Mouse (Mus musculus) stomach, embryonic 16.5 days (tissue): ENCODE results near the gene Ncl. TPM values are rescaled to one million over a fixed set of nuclear protein-coding genes. Genes with fewer than 3 reads are reported as not detected.
A peak's percentile ranks its signal among the peaks of the same experiment; 100 is the strongest.
"Not testable (repeated sequence)": the region's sequence is repeated elsewhere in the genome, so short reads cannot be mapped to it uniquely, and the experiment has no call there.

Source experiments
- ATAC-seq: fragments of 200-750 bp; cut with Nextera tagmentation; 2 replicates; pipeline ENCODE4 v1.8.0; 2017; ENCODE audit warnings: moderate number of reproducible peaks, moderate TSS enrichment; ENCODE audit not compliant: insufficient read depth, low FRiP score
- H3K27ac ChIP-seq: fragments of 300-500 bp; sonication (generic); 2 replicates; pipeline ENCODE4 v1.5.1; 2014; ENCODE audit warnings: low read length
- H3K27me3 ChIP-seq: fragments of 300-500 bp; sonication (generic); 2 replicates; pipeline ENCODE4 v1.6.1; 2014; ENCODE audit warnings: low read length, control low read depth, mixed read lengths; ENCODE audit not compliant: control insufficient read depth, insufficient read depth
- H3K36me3 ChIP-seq: fragments of 300-500 bp; sonication (generic); 2 replicates; pipeline ENCODE4 v1.6.1; 2014; ENCODE audit warnings: low read length; ENCODE audit not compliant: control insufficient read depth, insufficient read depth
- H3K4me1 ChIP-seq: fragments of 300-500 bp; sonication (generic); 2 replicates; pipeline ENCODE4 v1.6.1; 2014; ENCODE audit warnings: low read length, control low read depth, mixed read lengths; ENCODE audit not compliant: control insufficient read depth, insufficient read depth
- H3K4me2 ChIP-seq: fragments of 300-500 bp; sonication (generic); 2 replicates; pipeline ENCODE4 v1.6.1; 2014; ENCODE audit warnings: low read depth, low read length, mixed read lengths
- H3K4me3 ChIP-seq: fragments of 300-500 bp; sonication (generic); replicated peaks from 2 replicates; pipeline ENCODE4 v1.5.1; 2014; ENCODE audit warnings: mild to moderate bottlenecking, low read length
- H3K9ac ChIP-seq: fragments of 300-500 bp; sonication (generic); 2 replicates; pipeline ENCODE4 v1.6.1; 2014; ENCODE audit warnings: low read length
- H3K9me3 ChIP-seq: fragments of 300-500 bp; sonication (generic); replicated peaks from 2 replicates; pipeline ENCODE4 v1.6.1; 2016; ENCODE audit warnings: low read length, control low read depth; ENCODE audit not compliant: control insufficient read depth
- WGBS: fragments of 180-500 bp; shearing (Covaris S2); extraction: QIAGEN DNeasy Blood & Tissue Kit; methylation state at CpG from one replicate; pipeline ENCODE4 v1.1.7; 2014; 5-methylcytosine and 5-hydroxymethylcytosine counted together
- polyA plus RNA-seq: library from polyadenylated mRNA; unstranded; fragments of >200 nt; fragmentation: Nextera tagmentation; extraction: Ambion mirVana; gene quantifications from 2 replicates; pipeline ENCODE4 v1.2.1, GENCODE M21; 2015

The Ncl gene
- polyA plus RNA-seq, 1 experiment from 2014 or later: 382 TPM

DNA sequence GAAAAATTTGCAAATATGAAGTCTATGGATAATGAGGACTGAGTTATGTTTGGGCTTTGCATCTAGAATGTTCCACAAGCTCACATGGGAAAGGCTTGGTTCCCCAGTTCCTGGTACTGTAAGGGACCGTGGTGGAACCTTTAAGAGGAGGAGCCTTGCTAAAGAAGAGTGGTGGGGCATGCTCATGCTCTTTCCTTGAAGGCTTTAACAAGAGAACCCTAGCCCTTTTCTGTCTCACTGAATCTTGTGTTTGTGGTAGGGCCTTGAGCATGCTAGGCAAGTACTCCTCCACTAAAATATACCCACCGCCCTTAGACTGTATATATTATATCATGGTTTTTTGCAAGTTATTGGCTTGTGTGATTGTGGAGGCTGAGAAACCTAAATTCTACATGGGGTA is 16.8 kb downstream of the Ncl start:
- no peaks in the 10 kb centered on the region for H3K27me3 ChIP-seq

DNA sequence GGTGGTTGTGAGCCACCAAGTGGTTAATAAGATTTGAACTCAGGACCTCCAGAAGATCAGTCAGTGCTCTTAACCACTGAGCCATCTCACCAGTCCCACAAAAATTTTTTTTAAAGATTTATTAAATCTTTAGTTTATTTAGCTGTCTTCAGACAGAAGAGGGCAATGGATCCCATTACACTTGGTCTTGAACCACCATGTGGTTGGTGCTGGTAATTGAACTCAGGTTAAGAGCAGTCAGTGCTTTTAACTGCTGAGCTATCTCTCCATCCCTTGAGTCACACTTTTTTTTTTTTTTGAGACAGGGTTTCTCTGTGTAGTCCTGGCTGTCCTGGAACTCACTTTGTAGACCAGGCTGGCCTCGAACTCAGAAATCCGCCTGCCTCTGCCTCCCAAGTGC is 18.1 kb downstream of the Ncl start:
- not testable (repeated sequence) for H3K9me3 ChIP-seq, H3K27me3 ChIP-seq, ATAC-seq, H3K4me3 ChIP-seq, H3K4me2 ChIP-seq, H3K36me3 ChIP-seq, H3K4me1 ChIP-seq, H3K27ac ChIP-seq, H3K9ac ChIP-seq
- WGBS: 91% methylated on average over 2 of the region's 2 CpGs

More for the DNA sequence above, 16.8 kb downstream of the Ncl start:
- Histone ChIP-seq H3K9ac (no peak overlapping the region), H3K9me3 (no peaks in the 10 kb centered on the region), H3K27ac (no peak overlapping the region), H3K4me2 (no peak overlapping the region), H3K4me1 (no peaks in the 10 kb centered on the region), H3K4me3 (no peak overlapping the region), H3K36me3 (no peaks in the 10 kb centered on the region)
- no peak for ATAC-seq
- WGBS: 93% methylated on average over 2 of the region's 2 CpGs

GRCm38 (mm10) chr1:86339156-86339812 is 19.9 kb downstream of the Ncl start:
- no peaks in the 10 kb centered on the region for H3K9me3 ChIP-seq
- H3K4me3 ChIP-seq: no peak overlapping the region
- H3K27ac ChIP-seq: no peak overlapping the region
- 19% methylated on average over 4 of the region's 4 CpGs for WGBS
- H3K9ac ChIP-seq: no peak overlapping the region
- H3K27me3 ChIP-seq: no peaks in the 10 kb centered on the region
- H3K36me3 ChIP-seq: no peaks in the 10 kb centered on the region
- no peaks in the 10 kb centered on the region for H3K4me1 ChIP-seq
- H3K4me2 ChIP-seq: no peak overlapping the region
- peak; percentile 43; the same call in 1 of the 2 replicates for ATAC-seq

GRCm38 (mm10) chr1:86336330-86336729 is 22.9 kb downstream of the Ncl start:
- no peaks in the 10 kb centered on the region for H3K9me3 ChIP-seq
- peak; percentile 58; the same call in 1 of the 2 replicates for ATAC-seq
- H3K27me3 ChIP-seq: no peaks in the 10 kb centered on the region
- no peak overlapping the region for H3K27ac ChIP-seq
- no peaks in the 10 kb centered on the region for H3K4me1 ChIP-seq
- WGBS: 23% methylated on average over 2 of the region's 2 CpGs
- H3K4me3 ChIP-seq: no peak overlapping the region
- H3K36me3 ChIP-seq: no peaks in the 10 kb centered on the region
- no peak overlapping the region; the same call in 1 of the 2 replicates for H3K9ac ChIP-seq
- no peak overlapping the region for H3K4me2 ChIP-seq

- no peak overlapping the region for H3K4me2 ChIP-seq
- H3K9ac ChIP-seq: no peak overlapping the region
- no peak for ATAC-seq
Measured at GRCm38 (mm10) chr1:86320822-86321413, 38.3 kb downstream of the Ncl start.

GRCm38 (mm10) chr1:86313772-86314125 is 45.5 kb downstream of the Ncl start:
- no peak for ATAC-seq
- no peaks in the 10 kb centered on the region for H3K4me1 ChIP-seq
- no peaks in the 10 kb centered on the region for H3K9me3 ChIP-seq
- no peaks in the 10 kb centered on the region for H3K27me3 ChIP-seq
- no peaks in the 10 kb centered on the region for H3K36me3 ChIP-seq
- H3K4me3 ChIP-seq: no peak overlapping the region
- no peak overlapping the region for H3K27ac ChIP-seq
- H3K9ac ChIP-seq: no peak overlapping the region
- 30% methylated on average over 15 of the region's 15 CpGs for WGBS
- no peak overlapping the region for H3K4me2 ChIP-seq

More at GRCm38 (mm10) chr1:86320822-86321413, 38.3 kb downstream of the Ncl start:
- no peak overlapping the region for H3K4me3 ChIP-seq
- 88% methylated on average over 6 of the region's 8 CpGs for WGBS
- H3K9me3 ChIP-seq: no peaks in the 10 kb centered on the region
- H3K27ac ChIP-seq: no peak overlapping the region
- no peaks in the 10 kb centered on the region for H3K27me3 ChIP-seq
- no peaks in the 10 kb centered on the region for H3K4me1 ChIP-seq
- H3K36me3 ChIP-seq: no peaks in the 10 kb centered on the region

DNA sequence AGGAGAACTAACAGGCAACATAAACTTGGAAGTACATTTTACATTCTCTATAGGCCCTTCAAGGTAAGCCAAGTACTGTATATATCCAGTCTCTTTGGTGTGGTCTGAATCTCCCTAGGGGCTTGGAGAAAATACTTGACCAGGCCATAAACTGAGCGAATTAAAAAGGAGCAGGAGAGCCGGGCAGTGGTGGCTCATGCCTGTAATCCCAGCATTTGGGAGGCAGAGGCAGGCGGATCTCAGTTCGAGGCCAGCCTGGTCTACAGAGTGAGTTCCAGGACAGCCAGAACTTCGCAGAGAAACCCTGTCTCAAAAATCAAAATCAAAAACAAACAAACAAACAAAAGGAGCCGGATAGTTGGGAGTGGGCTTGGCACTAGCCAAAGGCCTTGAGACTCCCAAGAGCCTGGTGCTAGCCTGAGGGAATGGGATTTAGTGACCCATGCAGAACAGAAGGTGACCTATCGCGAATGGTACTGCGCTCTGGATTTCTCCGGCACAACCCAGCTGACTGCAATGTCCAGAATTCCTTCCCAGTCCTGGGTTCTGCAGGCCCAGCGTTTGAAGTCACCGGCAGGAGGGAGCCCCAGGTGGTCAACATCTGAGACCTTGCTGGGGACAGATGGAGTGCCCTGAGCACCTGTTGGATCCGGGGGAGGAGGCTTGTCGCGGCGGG is 46.0 kb downstream of the Ncl start:
- no peak overlapping the region for H3K27ac ChIP-seq
- no peak for ATAC-seq
- no peak overlapping the region for H3K4me3 ChIP-seq
- no peaks in the 10 kb centered on the region for H3K9me3 ChIP-seq
- no peaks in the 10 kb centered on the region for H3K4me1 ChIP-seq
- H3K9ac ChIP-seq: no peak overlapping the region
- no peaks in the 10 kb centered on the region for H3K27me3 ChIP-seq
- no peak overlapping the region for H3K4me2 ChIP-seq
- H3K36me3 ChIP-seq: no peaks in the 10 kb centered on the region
- 55% methylated on average over 16 of the region's 16 CpGs for WGBS

DNA sequence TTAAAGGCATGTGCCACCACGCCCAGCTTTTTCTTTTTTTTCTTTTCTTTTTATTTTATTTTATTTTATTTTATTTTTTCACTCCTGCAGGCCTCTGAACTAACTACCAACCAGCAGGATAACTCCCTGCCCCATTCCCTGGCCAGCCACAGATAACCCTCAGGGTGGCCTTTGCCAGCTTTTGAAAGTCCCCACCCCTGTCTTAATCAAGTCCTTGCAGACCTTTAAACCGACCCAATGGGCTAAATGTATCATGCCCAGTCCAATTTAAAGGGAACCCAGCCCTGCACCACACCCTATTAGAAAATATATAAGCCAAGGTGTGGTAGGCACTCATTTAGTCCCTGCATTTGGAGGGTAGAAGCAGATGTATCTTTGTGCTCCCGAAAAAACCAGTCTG is 46.9 kb downstream of the Ncl start:
- no peaks in the 10 kb centered on the region for H3K27me3 ChIP-seq
- H3K36me3 ChIP-seq: no peaks in the 10 kb centered on the region
- no peak overlapping the region for H3K4me2 ChIP-seq
- H3K27ac ChIP-seq: no peak overlapping the region
- WGBS: 66% methylated on average over 3 of the region's 3 CpGs
- H3K4me3 ChIP-seq: no peak overlapping the region
- no peaks in the 10 kb centered on the region for H3K9me3 ChIP-seq
- H3K9ac ChIP-seq: no peak overlapping the region
- no peaks in the 10 kb centered on the region for H3K4me1 ChIP-seq
- ATAC-seq: no peak

GRCm38 (mm10) chr1:86311467-86312005 is 47.7 kb downstream of the Ncl start:
- no peaks in the 10 kb centered on the region for H3K9me3 ChIP-seq
- H3K27ac ChIP-seq: no peak overlapping the region
- H3K4me3 ChIP-seq: no peak overlapping the region
- no peak for ATAC-seq
- H3K36me3 ChIP-seq: no peaks in the 10 kb centered on the region
- H3K4me1 ChIP-seq: no peaks in the 10 kb centered on the region
- no peaks in the 10 kb centered on the region for H3K27me3 ChIP-seq
- H3K9ac ChIP-seq: no peak overlapping the region
- H3K4me2 ChIP-seq: no peak overlapping the region
- 34% methylated on average over 10 of the region's 10 CpGs for WGBS
